Mouse (Mus musculus) heart, postnatal 25 days (tissue): ENCODE data around the gene Zzef1. TPM values are rescaled to one million over a fixed set of nuclear protein-coding genes. Genes with fewer than 3 reads are reported as not detected.

ENCODE experiments used
- DNase-seq: peaks from one replicate; pipeline ENCODE4 v3.0.0; 2022; ENCODE audit warnings: low spot score
- intact Hi-C: fragments of 180-260 bp; cut with DNase I; formaldehyde crosslinking; loops from one replicate; pipeline ENCODE4 v1.15.1; 2025
- total RNA-seq, 2 experiments: library from RNA; stranded (reverse); gene quantifications; 2 replicates each; pipeline ENCODE4 v1.2.3; 2021

The Zzef1 gene
- total RNA-seq, 2 experiments from 2014 or later: 19.4 to 20.7 TPM

DNA sequence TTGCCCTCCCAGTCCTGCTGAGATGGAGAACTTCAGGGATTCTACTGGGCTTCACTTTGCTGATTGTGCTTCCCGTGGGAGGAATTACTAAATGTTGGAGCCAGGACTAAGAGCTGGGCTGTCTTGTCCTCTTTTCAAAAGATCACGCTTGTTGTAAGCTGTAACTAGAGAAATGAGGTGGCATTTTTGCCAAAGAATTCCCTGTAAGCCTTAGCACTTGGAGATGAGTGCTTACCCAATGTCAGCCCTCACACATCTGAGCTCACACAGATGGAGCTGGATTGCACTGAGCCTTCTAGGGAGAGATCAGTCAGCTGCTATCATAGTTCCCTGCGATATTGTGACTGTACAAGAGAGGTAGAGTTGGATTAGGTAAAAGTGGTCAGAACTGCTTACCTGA, 65.2 kb downstream of the Zzef1 start:
- DNase-seq: no peak
- intact Hi-C loops: no loop called here

DNA sequence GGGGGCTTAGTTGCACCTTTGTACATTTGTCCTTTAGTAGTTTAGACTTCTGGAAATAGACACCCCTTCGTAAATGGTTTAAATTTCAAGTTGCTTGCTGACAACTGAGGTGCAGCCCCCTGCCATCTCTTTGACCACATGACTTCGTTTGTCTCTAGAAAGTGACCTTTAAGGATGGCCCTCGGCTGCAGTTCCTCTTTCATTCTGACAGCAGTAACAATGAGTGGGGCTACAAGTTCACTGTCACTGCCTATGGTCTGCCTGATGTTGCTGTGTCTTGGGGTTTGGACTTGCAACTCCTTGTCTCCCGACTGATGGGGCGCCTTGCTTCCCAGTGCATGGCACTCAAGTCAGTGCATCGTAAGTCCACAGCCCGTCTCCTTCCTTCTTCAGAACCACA, 70.4 kb downstream of the Zzef1 start:
- intact Hi-C loops: no loop called here
- no peak for DNase-seq

DNA sequence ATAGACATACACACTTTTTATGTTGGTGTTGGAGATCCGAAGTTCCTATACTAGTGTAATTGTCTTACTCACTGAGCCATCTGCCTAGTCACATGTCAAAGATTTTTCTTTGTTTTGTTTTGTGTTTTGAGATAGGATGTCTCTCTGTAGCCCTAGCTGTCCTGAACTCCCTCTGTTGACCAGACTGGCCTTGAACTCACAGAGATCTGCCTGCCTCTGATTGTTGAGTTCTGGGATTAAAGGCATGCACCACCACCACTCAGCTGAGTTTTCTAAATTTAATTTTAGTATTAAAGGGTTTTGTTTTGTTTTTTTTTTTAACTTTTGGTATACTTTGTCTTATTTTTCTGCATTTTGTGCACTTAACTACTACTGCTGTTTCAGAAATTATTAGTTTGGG, 76.0 kb downstream of the Zzef1 start:
- DNase-seq: no peak
- intact Hi-C loops: no loop called here

DNA sequence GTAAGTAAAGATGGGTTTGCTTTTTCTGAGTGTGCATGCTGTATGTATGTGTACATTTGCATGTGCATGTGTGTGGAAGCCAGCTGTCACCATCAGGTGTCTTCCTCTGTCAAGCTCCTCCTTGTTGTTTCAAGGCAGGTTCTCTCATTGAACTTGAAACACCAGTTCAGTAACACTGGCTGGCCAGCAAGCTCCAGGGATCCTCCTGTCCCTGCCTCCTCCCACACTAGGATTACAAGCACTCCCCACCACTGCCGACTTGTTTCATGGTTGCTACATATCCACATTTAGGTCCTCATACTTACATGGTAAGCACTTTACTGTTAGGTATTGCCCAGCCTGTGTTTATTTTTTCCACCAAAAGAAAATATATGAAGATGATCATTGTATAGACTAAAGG, 96.6 kb downstream of the Zzef1 start:
- intact Hi-C loops: no loop called here
- no peak for DNase-seq

DNA sequence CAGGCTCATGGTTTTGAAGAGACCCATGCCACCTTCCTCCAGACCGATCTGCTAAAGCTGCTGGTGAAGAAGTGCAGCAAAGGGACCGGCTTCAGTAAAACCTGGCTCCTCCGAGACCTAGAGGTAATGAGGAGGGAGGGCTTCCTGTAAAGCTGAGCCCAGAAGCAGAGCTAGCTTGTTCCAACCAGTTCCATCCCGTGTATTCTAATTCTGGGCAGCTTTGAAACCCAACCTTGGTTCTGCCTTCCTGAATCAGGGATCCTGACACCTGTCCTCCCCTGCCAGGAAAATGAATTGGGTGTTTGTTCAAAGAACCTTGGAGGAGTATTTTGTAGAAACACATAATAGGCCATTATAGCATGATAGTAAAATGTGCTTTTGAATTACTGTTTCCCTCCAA, 112.4 kb downstream of the Zzef1 start:
- no peak for DNase-seq

DNA sequence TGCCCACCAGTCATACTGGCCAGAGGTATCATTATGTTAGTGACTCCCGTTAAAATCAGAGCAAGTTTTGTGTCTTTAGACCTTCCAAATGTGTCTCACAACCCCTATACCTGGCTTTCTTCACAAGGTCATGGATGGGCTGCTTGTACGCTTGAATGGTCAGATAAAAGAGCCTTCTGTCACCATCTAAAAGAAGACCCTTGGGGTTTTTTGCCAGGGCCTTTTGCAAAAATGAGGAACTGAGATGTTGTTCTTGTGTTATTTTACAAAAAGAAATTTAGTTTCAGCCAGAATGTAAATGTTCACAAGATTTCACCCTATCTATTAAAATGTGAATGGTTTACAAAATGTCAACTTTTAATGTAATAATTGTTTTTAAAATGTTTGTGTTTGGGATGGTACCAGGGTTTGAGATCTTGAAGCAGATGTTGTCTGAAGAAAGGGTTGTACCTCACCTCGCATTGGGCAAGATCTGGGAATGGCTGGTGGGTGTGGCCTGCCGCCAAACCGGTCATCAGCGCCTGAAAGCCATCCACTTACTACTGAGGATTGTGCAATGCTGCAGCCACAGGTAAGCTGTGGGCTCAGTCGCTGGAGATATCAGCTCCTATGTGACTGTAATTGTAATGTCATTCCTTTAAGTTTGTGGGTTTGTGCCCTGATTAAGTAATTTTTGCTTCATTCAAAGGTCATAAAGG, 121.4 kb downstream of the Zzef1 start:
- intact Hi-C loops: no loop called here
- no peak for DNase-seq

More for the DNA sequence above, 112.4 kb downstream of the Zzef1 start:
- intact Hi-C loops: no loop called here

DNA sequence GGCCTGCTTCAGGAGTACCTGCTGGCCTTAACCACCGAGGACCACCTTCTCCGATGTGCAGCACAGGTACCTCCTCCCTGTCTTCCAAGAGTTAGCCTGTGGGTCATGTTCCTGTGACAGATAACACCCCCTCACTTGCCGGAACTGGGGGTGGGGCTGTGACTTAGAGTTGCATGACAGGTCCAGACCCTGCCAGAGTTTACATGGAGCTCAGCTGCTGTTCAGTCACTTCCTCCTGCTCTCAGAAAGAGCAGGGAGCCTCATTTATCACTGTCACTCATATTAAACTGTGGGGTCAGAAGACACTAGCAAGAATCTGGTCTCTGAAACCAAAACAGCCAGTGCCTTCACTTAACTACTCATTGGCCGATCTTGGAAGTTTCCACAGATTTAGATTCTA, 127.1 kb downstream of the Zzef1 start:
- intact Hi-C loops: no loop called here
- DNase-seq: no peak

DNA sequence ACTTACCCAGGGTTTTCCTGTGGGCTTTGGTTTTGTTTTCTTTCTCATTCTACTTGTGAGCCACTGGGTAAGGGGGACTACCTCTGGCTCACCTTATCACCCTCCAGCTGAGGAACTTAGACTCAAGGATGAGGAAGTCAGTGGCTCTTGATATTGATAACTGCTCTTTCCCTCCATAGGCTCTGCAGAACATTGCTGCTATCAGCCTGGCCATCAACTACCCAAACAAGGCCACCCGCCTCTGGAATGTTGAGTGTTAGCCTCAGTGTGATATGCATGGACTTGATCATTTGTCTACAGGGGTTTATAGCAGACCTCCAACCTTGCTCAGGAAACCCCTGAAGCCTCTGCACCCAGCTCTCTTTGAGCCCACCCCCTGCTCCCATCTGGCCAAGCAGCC, 128.4 kb downstream of the Zzef1 start:
- intact Hi-C loops: no loop called here
- no peak for DNase-seq

DNA sequence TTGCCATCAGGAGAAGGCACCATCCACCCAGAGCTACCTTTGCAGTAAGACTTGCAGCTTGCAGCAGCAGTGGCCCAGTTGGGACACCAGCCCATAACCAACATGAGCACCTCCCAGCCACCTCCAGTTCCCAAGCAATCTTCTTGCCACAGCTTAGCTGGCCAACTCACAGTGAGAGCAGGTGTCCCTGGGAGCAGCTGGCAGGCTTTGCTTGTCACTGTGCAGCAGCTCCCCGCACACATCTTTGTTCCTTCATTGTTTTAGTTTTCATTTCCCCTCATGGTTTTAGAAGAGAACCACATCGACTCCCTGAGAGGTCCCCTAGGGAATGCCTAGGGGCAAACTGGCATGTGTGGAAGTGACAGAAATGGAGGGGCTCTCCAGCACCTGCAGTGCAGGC, 129.0 kb downstream of the Zzef1 start:
- intact Hi-C loops: loop anchor here (5.0 kb wide), 3 partner anchors 37 to 122 kb away; partner anchors contain the start of genes Atp2a3 and Ncbp3
- DNase-seq: no peak

DNA sequence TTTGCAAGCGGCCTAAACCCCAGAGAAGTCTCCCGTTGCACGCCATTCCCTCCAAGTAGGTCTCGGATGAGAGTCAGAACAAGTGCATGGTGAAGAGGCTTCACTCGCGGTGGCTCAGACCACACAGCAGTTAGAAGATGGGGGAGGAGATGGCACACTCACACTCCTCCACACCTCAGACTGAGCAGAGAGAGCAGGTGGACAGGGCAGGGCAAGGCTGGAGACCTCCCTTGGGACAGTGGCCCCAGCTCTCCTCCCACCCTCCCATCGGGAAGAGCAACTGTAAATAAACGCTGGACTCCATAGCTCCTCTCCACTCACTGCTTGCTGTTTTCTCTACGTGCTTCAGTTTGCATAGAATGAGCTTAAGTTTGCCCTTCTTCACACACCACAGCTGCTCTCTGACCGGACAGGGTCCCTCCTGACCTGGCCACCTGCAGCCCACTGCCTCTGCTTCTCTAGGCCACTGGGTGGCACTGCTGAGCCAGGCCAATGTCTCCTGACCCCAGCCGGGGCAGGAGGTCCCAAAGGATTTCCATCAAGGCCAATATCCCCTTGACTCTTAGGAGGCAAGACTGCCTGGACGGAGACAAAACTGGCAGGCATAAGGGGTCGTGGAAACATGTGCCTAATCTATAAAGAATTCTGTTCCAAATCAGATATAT, 130.3 kb downstream of the Zzef1 start:
- intact Hi-C loops: loop anchor here (1.0 to 5.0 kb wide), 4 partner anchors 36 to 121 kb away; partner anchors contain the start of genes Atp2a3 and Ncbp3
- peak; percentile 43 for DNase-seq

DNA sequence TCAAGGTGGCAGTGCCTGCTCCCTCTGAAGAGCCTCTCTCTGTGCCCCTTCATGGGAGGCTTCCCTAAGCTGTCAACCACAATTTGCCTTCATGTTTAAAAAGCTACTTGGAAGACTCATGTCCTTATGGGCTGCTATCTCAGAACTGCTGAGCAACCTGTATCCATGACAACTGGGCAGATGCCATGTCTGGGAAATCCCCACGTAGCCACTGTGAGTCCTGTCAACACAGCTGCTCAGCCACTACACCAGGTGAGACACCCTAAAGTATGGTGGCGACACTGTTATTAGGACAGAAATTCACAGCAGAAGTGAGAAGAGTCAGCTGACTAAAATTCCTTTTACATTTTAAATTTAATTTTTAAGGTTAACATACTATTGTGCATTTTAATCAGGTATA, 132.5 kb downstream of the Zzef1 start:
- intact Hi-C loops: loop anchor here (5.0 kb wide), 3 partner anchors 34 to 119 kb away; partner anchors contain the start of genes Atp2a3 and Ncbp3
- DNase-seq: no peak

DNA sequence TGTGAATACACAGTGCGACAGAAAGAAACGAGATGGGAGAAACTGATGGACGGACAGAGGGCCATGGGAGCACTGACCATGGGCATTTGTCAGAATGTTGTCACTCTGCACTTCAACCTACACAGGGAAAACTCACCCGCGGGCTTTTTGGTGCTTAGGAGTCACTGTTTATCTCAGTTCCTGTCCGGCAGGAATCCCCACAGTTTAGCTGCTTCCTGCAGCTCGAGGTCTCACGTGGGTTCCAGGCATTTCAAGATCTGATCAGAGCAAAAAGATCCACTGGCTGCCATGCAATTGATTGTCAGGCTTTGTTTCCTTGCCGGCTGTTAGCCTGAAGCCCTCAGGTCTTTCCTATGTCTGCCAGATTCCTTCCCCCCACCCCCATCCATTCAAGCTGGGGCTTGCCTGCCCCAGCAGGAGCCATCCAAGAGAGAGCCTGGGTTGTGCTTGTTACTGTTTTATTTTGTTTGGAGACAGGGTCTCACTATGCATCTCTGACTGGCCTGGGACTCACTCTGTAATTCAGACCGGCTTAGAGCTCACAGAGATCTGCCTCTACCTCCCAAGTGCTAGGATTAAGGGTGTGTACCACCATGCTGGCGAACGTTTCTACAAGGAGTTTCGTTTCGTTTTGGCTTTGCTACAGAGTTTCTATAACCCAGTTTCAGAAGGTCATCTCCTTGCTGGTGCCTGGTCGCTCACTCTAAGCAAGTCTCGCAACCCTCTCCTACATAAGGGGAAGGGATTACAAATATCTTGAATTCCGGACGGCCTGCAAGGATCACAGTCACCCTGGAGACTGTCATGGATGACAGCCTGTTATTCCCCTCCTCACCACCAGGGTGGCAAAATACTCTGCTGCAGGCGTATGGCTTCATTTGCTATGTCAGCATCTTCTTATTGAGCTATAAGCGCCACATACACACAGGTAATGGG, 144.4 kb downstream of the Zzef1 start:
- no peak for DNase-seq
- intact Hi-C loops: no loop called here

DNA sequence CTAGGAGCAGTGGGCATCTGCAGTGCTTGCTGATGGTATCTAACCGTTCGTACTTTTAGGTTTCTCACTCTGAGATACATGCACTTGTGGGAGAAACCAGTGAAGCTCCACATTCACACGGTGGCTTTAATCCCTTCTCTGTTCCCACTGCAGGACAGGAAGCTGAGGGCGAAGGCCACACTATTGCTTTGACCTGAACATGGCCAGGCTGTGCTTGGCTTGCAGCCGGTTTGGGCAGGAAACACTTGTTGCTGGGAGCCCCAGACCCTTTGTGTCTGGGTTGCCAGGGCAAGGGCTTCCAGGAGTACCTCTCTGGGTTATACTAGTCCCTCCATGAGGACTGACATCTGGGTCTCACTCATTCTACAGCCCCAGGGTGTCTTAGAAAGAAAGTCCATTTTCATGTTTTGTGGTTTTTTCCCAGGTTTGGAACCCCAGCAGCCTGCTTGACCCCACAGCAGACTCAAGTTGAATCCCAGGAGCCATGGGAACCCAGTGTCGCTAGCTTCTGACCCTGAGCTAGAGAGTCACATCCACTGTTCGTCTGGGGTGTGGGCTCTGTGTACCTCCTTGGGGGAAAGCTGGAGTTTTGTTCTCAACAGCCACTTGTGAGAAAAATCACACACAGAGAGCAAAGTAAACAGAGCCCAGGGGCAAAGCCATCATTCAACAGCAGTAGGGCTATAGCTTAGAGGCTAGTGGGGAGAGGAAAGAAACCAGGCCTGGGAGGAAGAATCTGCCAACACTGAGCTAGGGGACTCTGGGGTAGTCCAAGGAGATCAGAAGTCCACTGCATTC, 149.2 kb downstream of the Zzef1 start:
- DNase-seq: no peak

DNA sequence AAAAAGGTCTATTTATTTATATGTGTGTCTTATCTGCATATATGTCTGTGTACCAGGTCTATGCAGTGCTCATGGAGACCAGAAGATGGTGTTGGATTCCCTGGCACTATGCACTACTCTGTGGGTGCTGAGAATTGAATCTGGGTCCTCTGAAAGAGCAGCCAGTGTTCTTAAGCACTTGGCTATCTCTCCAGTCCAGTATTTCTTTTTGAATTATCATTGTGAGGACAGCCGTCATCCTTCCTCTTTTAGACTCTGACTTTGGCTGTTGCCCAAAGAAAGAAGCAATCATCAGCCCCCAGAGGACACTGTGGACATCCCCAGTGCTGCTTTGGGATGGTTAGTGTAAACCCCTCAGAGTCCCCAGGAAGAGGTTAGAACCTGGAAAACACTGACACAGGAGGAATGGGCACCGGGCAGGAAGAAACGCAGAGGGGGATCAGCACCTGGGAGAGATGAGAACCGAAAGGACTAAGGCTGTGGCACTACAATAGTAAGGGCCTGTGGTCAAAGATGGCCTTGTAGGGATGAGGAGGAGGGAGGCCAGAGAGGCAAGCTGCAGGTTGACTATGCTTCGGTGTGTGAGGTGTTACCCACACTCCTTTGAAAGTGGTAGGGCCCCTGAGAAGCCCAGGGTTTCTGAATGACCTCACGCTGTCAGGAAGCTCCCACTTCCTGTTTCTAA, 150.0 kb downstream of the Zzef1 start:
- no peak for DNase-seq
- intact Hi-C loops: no loop called here

More for the DNA sequence above, 149.2 kb downstream of the Zzef1 start:
- intact Hi-C loops: no loop called here

DNA sequence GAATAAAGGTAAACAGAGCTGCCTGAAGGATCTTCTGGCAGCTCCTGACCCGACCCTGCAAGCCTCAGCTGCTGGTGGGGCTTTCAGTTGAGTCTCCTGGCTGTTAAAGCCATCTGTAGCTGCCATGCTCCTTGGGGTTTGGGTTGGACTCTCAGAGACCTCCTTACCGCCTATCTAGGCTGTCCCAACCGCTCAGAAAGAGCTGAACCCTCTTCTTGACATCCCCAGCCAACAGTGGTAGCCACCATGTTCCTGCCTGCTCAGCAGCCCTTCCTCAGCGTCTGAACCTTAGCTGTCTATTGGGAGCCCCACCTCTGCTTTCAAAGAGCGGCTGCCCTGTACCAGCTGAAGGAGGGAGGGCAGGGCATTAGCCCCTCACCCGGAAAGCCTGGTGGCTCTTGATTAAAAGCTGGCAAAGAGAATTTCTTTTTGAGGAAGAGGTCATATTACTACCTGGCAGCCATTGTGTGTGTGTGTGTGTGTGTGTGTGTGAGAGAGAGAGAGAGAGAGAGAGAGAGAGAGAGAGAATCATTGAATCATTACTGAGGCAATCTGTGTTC, 150.6 kb downstream of the Zzef1 start:
- DNase-seq: no peak
- intact Hi-C loops: no loop called here

DNA sequence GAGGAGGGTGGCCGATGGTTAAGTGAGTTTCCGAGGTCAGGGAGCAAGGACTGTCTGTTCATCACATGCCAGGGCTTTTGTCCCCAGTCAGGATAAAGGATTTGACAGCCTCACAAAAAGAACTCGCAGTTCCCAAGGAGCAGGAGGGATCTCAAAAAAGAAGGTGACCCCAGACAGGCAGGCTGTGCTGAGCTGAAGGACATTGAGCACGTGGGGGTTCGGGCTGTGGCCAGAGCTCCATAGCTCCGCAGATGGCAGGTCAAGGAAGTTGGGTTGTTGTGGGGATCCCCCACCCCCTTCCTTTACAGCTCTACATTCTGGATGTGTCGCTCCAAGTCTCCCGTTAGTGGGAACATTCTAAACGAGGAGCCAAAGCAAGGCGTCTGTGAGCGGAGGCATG, 151.8 kb downstream of the Zzef1 start:
- intact Hi-C loops: no loop called here
- no peak for DNase-seq

DNA sequence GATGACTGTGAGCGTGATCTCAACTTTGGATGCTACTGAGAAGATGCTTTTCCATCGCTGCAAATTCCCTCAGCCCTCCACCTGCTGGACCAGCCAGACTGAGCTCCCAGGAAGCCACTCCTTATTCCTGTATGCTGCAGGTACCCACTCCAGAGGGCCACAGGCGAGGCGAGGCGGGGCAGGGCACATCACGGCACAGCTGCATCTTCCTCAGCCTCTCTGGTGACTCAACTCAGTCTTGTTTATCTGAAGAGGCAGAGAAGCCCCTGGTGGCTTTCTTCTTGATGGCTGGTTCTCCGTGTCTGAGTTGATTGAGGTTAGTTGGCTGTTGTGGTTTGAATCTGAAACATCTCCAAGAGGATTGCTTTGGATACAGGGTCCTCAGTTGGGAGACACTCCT, 152.2 kb downstream of the Zzef1 start:
- intact Hi-C loops: no loop called here

DNA sequence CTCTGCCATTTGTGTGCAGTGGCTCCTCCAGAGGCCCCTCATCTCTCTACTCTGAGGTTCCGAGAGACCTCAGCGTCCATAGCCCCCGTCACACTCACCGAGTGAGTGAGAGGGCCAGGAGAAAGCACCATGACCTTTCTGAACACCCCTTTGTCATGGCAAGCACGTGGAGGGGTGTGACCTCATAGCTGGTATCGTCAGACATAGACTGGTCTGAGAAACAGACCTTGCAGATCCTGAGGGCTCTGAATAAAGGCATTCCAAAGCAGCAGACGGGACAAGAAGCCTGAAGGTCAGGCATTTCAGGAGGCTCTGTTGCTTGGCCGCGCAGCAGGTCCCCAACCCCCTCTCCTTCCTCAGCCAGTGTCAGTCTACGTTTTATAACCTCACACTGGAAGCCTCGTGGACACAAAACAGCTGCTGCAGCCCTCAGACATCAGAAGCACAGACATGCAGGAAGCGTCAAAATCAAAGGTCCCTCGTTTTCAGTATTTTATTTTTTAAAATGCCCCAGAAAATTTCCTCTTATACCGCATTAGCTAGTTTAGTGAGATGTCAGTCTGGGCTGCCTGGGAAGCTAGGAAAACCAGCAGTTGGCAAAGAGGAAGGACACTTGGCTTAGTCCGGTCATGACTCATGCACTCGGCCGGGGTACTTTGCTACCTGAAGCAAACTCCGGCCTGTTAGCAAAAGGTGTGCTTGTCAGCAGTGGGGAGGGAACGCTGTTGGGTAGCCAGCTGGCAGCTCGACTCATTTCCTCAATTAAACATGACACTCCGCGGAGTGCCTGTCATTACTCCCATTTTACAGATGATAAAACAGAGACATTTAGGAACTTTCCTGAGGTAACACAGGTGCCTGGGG, 155.3 kb downstream of the Zzef1 start:
- intact Hi-C loops: no loop called here
- DNase-seq: no peak

More for the DNA sequence above, 152.2 kb downstream of the Zzef1 start:
- no peak for DNase-seq
